Mouse (Mus musculus): ENCODE results near the gene Utp20. TPM values are rescaled to one million over a fixed set of nuclear protein-coding genes. Genes with fewer than 3 reads are reported as not detected.
"Not testable (repeated sequence)": the region's sequence is repeated elsewhere in the genome, so short reads cannot be mapped to it uniquely, and the experiment has no call there.

Utp20 gene
- total RNA-seq, 1 experiment = 136 TPM

DNA sequence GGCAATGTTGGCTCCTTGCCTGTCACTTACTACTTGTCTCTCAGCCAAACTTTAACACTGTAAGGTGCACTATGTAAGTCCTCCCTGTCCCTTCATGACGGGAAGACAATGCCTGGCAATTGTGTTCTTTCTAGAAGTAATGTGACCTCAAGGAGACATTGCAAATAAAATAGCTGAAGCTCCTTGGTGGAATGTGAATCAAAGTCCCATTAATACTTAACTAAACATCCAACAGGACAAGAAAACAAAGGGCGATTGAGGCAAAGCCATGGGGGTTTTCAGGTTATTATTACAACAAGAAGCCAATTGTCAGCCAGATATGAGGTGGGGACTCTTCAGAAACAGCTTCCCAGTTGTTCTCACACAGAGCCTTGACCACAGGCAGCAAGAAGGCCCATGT lies 7.6 kb upstream of the Utp20 start:
- TF ChIP-seq CHD2 (IDR thresholded peaks at IDR 0.05; ENCODE audit: low read depth, low read length) = no peak
- no peak for TF ChIP-seq ZC3H11A (IDR thresholded peaks at IDR 0.05; ENCODE audit: borderline replicate concordance, low read depth, low read length)
- no peak for TF ChIP-seq HCFC1 (IDR thresholded peaks at IDR 0.05; ENCODE audit: borderline replicate concordance, insufficient read depth, low read length)
- TF ChIP-seq MAFK (IDR thresholded peaks at IDR 0.05; ENCODE audit: insufficient read depth, low read depth, low read length) = no peak
- DNase-seq (ENCODE audit: low read depth, low spot score) = no peak

DNA sequence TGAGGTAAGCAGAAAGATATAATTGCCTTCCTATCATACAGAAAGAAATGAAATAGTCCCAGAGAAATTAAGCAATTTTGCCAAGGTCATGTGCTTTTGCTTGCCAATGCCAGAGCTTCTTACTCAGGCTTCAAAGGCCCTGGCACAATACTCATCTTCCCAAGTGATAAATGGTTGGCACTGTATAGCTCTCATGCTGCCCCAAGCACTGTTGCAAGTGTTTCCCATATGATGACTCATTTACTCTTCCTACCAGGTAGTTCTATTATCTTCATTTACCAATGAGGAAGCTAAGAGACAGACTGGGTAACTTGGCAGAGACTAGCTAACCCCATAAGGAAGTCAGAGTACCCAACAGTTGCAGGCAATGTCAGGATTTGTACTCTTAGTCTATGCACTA lies 1.8 kb upstream of the Utp20 start:
- TF ChIP-seq CHD2 (IDR thresholded peaks at IDR 0.05; ENCODE audit: low read depth, low read length) (no peak), MAFK (IDR thresholded peaks at IDR 0.05; ENCODE audit: insufficient read depth, low read depth, low read length) (no peak), HCFC1 (IDR thresholded peaks at IDR 0.05; ENCODE audit: borderline replicate concordance, insufficient read depth, low read length) (no peak), ZC3H11A (IDR thresholded peaks at IDR 0.05; ENCODE audit: borderline replicate concordance, low read depth, low read length) (no peak), ZNF384 (IDR thresholded peaks at IDR 0.05; ENCODE audit: low read depth, low read length) (no peak)
- Histone ChIP-seq H3K4me3 (ENCODE audit: insufficient read depth in 1 of 2, low read depth in 1 of 2, low read length in 2 of 2, poor library complexity in 1 of 2, severe bottlenecking in 1 of 2) (no peak overlapping the region), H3K4me1 (ENCODE audit: control insufficient read depth in 2 of 2, insufficient read depth in 2 of 2, low read length in 2 of 2, poor library complexity in 1 of 2) (peaks cover 0 to 6% of the 10 kb centered on the region in 2 experiments; a peak in 1 of 4 replicates), H3K36me3 (ENCODE audit: control insufficient read depth, insufficient read depth, low read length, poor library complexity, severe bottlenecking) (peaks cover 15% of the 10 kb centered on the region), H3K27ac (ENCODE audit: insufficient read depth, low read depth, low read length, poor library complexity, severe bottlenecking) (no peak overlapping the region), H3K9me3 (ENCODE audit: control insufficient read depth, insufficient read depth, low read depth, low read length) (no peaks in the 10 kb centered on the region), H3K9ac (ENCODE audit: insufficient read depth, low read depth, low read length, poor library complexity, severe bottlenecking) (no peak overlapping the region)
- in situ Hi-C loops (cut with MboI; ENCODE audit: low sequenced_read_pairs in 2 of 2, unreplicated experiment in 2 of 2) = no loop called here
- no peak for DNase-seq (ENCODE audit: low read depth, low spot score)

More for the DNA sequence above, 7.6 kb upstream of the Utp20 start:
- in situ Hi-C loops (cut with MboI; ENCODE audit: low sequenced_read_pairs in 2 of 2, unreplicated experiment in 2 of 2) = no loop called here
- Histone ChIP-seq H3K4me1 (ENCODE audit: control insufficient read depth in 2 of 2, insufficient read depth in 2 of 2, low read length in 2 of 2, poor library complexity in 1 of 2) (no peaks in the 10 kb centered on the region), H3K4me3 (ENCODE audit: insufficient read depth in 1 of 2, low read depth in 1 of 2, low read length in 2 of 2, poor library complexity in 1 of 2, severe bottlenecking in 1 of 2) (no peak overlapping the region), H3K27ac (ENCODE audit: insufficient read depth, low read depth, low read length, poor library complexity, severe bottlenecking) (no peak overlapping the region), H3K36me3 (ENCODE audit: control insufficient read depth, insufficient read depth, low read length, poor library complexity, severe bottlenecking) (no peaks in the 10 kb centered on the region), H3K9ac (ENCODE audit: insufficient read depth, low read depth, low read length, poor library complexity, severe bottlenecking) (no peak overlapping the region), H3K9me3 (ENCODE audit: control insufficient read depth, insufficient read depth, low read depth, low read length) (no peaks in the 10 kb centered on the region)

DNA sequence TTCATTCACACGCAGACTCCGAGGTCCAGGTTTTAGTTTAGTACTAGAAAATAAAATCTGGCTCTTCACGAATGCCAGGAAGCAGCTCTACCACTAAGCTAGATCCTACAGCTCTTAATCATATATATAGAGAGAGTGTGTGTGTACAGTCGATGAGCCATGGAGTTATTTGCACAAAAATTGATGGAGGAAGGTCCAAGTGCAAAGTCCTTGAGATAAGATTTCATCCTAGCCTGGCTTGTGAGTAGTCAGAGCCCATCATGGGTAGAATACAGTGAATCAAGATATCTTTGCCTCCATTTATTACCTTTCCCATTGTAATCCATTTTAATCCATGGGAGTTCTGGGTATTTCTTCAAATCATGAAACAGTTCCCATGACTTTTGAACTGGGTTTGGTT lies 992 bp upstream of the Utp20 start:
- in situ Hi-C loops (cut with MboI; ENCODE audit: low sequenced_read_pairs in 2 of 2, unreplicated experiment in 2 of 2) = no loop called here
- Histone ChIP-seq H3K27ac (ENCODE audit: insufficient read depth, low read depth, low read length, poor library complexity, severe bottlenecking) (no peak overlapping the region), H3K9me3 (ENCODE audit: control insufficient read depth, insufficient read depth, low read depth, low read length) (no peaks in the 10 kb centered on the region), H3K9ac (ENCODE audit: insufficient read depth, low read depth, low read length, poor library complexity, severe bottlenecking) (no peak overlapping the region), H3K36me3 (ENCODE audit: control insufficient read depth, insufficient read depth, low read length, poor library complexity, severe bottlenecking) (peaks cover 18% of the 10 kb centered on the region), H3K4me1 (ENCODE audit: control insufficient read depth in 2 of 2, insufficient read depth in 2 of 2, low read length in 2 of 2, poor library complexity in 1 of 2) (peaks cover 0 to 6% of the 10 kb centered on the region in 2 experiments; a peak in 1 of 4 replicates), H3K4me3 (ENCODE audit: insufficient read depth in 1 of 2, low read depth in 1 of 2, low read length in 2 of 2, poor library complexity in 1 of 2, severe bottlenecking in 1 of 2) (peak overlapping the region in 1 of 2 experiments; percentile 83; a peak in 2 of 4 replicates)
- TF ChIP-seq HCFC1 (IDR thresholded peaks at IDR 0.05; ENCODE audit: borderline replicate concordance, insufficient read depth, low read length) (no peak), ZNF384 (IDR thresholded peaks at IDR 0.05; ENCODE audit: low read depth, low read length) (no peak), CHD2 (IDR thresholded peaks at IDR 0.05; ENCODE audit: low read depth, low read length) (no peak), MAFK (IDR thresholded peaks at IDR 0.05; ENCODE audit: insufficient read depth, low read depth, low read length) (no peak), ZC3H11A (IDR thresholded peaks at IDR 0.05; ENCODE audit: borderline replicate concordance, low read depth, low read length) (no peak)
- DNase-seq (ENCODE audit: low read depth, low spot score) = no peak

DNA sequence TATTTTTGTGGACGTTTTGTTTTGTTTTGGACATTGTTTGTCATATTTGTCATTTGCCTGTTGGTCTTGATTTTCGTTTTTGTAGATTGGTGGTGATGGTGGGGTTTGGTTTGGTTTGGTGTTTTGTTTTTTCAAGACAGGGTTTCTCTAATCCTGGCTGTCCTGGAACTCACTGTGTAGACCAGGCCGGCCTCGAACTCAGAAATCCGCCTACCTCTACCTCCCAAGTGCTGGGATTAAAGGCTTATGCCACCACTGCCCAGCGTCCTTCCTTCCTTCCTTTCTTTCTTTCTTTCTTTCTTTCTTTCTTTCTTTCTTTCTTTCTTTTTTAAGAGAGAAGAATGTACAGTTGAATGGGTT lies 323 bp upstream of the Utp20 start:
- H3K4me1 ChIP-seq (ENCODE audit: control insufficient read depth in 2 of 2, insufficient read depth in 2 of 2, low read length in 2 of 2, poor library complexity in 1 of 2); in situ Hi-C loops (cut with MboI; ENCODE audit: low sequenced_read_pairs in 2 of 2, unreplicated experiment in 2 of 2); DNase-seq (ENCODE audit: low read depth, low spot score); H3K9me3 ChIP-seq (ENCODE audit: control insufficient read depth, insufficient read depth, low read depth, low read length); H3K27ac ChIP-seq (ENCODE audit: insufficient read depth, low read depth, low read length, poor library complexity, severe bottlenecking): not testable (repeated sequence)
- Histone ChIP-seq H3K9ac (ENCODE audit: insufficient read depth, low read depth, low read length, poor library complexity, severe bottlenecking) (peak overlapping the region; percentile 66), H3K36me3 (ENCODE audit: control insufficient read depth, insufficient read depth, low read length, poor library complexity, severe bottlenecking) (peaks cover 18% of the 10 kb centered on the region), H3K4me3 (ENCODE audit: insufficient read depth in 1 of 2, low read depth in 1 of 2, low read length in 2 of 2, poor library complexity in 1 of 2, severe bottlenecking in 1 of 2) (peak overlapping the region; percentile 83 to 94)

DNA sequence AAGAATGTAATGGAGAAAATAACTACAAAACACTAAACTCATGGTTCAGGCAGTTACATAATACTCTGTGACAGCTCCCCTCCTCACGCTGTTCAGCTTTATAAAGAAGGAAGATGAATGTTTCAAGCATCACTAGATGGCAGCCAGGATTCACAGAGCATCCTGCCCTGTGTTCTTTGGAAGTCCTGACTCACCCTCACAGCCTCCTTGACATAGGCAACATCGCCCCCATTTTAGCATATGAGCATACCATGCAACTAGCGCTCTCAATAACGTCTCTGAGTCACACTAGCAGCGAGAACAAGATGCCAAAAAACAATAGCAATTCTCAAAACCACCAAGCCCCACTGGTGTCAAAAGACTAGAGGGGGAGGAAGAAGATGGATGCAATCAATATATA lies 9.3 kb downstream of the Utp20 start:
- Histone ChIP-seq H3K27ac (ENCODE audit: insufficient read depth, low read depth, low read length, poor library complexity, severe bottlenecking) (no peak overlapping the region), H3K9ac (ENCODE audit: insufficient read depth, low read depth, low read length, poor library complexity, severe bottlenecking) (no peak overlapping the region), H3K4me3 (ENCODE audit: insufficient read depth in 1 of 2, low read depth in 1 of 2, low read length in 2 of 2, poor library complexity in 1 of 2, severe bottlenecking in 1 of 2) (no peak overlapping the region), H3K4me1 (ENCODE audit: control insufficient read depth in 2 of 2, insufficient read depth in 2 of 2, low read length in 2 of 2, poor library complexity in 1 of 2) (no peaks in the 10 kb centered on the region), H3K36me3 (ENCODE audit: control insufficient read depth, insufficient read depth, low read length, poor library complexity, severe bottlenecking) (peaks cover 44% of the 10 kb centered on the region), H3K9me3 (ENCODE audit: control insufficient read depth, insufficient read depth, low read depth, low read length) (no peaks in the 10 kb centered on the region)
- in situ Hi-C loops (cut with MboI; ENCODE audit: low sequenced_read_pairs in 2 of 2, unreplicated experiment in 2 of 2) = loop anchor here in 1 of 2 experiments (5.0 kb wide), 1 partner anchor 60 kb away; no protein-coding TSS in a partner anchor
- no peak for DNase-seq (ENCODE audit: low read depth, low spot score)
- TF ChIP-seq ZC3H11A (IDR thresholded peaks at IDR 0.05; ENCODE audit: borderline replicate concordance, low read depth, low read length) = no peak
- no peak for TF ChIP-seq HCFC1 (IDR thresholded peaks at IDR 0.05; ENCODE audit: borderline replicate concordance, insufficient read depth, low read length)
- no peak for TF ChIP-seq MAFK (IDR thresholded peaks at IDR 0.05; ENCODE audit: insufficient read depth, low read depth, low read length)

All from ES-E14 (cell line).